Comparison of ENCODE assay signal across 7 mouse cellular contexts in genomic region chr4:88350910-88351309, GRCm38 (mm10).
DNase-seq lines count a peak whose midpoint lies in the region; ATAC-seq lines count a peak whose summit lies in the region.

No protein-coding gene starts in this region.

- peak; percentile 80 to 91 for DNase-seq in cerebellum, postnatal 10 days
- DNase-seq in frontal cortex, postnatal 25 days (ENCODE audit: low spot score in 2 of 2), result peak; percentile 36 to 58
- DNase-seq in left cerebral cortex, postnatal 10 days (ENCODE audit: extremely low spot score in 1 of 2, low spot score in 2 of 2), result peak; percentile 48 to 81
- DNase-seq in mesoderm, embryonic 11.5 days (ENCODE audit: low read depth, low spot score), result peak; percentile 86
- DNase-seq in right cerebral cortex, postnatal 36 days (ENCODE audit: low spot score in 2 of 2), result peak; percentile 40 to 55

- intact Hi-C loops in left cerebral cortex, postnatal 10 days (cut with DNase I), result loop anchor here (2.0 to 5.0 kb wide), 4 partner anchors 44 to 984 kb away; no protein-coding TSS in a partner anchor

- ATAC-seq in activated CD4-positive, CD25-positive, alpha-beta regulatory T cell, adult 4 months, result peak; percentile 84
- ATAC-seq in inflammation-experienced regulatory T-cells, adult 6 months, result peak; percentile 90

Comparison
In these comparisons a context has a peak if more than half of its experiments do, and no peak if none do; other contexts are left out.
1. Peak in every context shown above with its lines: DNase-seq and ATAC-seq.